Mouse (Mus musculus) urinary bladder, postnatal 36 days (tissue): ENCODE results near the gene Hnrnpk.
"Not testable (repeated sequence)": the region's sequence is repeated elsewhere in the genome, so short reads cannot be mapped to it uniquely, and the experiment has no call there.

Source experiments
- DNase-seq, 2 experiments: peaks; one replicate each; pipeline ENCODE4 v3.0.0; 2022; ENCODE audit warnings: low spot score in 2 of 2, mixed read lengths in 1 of 2

Hnrnpk gene

DNA sequence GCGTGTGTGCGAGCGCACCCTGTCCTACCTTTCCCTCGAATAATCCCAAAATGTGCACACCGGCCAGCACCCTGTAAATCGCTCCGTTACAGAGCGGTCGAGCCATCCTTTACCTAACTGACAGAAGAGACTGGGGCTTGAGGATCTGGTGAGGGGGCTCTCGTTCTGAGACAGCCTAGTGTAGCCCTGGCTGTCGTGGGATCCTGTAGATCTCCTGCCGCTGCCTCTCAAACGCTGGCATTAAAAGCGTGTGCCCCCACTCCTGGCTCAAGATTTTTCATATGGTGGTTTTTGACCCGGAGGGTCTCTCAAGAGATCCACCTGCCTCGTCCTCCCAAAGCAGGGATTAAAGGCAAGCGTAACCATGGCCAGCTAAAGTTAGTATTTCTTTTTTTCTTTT, at the start of gene Hnrnpk:
Hnrnpk (minus strand) TSS at position 101 of the 400 bp plus-strand sequence.
- not testable (repeated sequence) for DNase-seq

DNA sequence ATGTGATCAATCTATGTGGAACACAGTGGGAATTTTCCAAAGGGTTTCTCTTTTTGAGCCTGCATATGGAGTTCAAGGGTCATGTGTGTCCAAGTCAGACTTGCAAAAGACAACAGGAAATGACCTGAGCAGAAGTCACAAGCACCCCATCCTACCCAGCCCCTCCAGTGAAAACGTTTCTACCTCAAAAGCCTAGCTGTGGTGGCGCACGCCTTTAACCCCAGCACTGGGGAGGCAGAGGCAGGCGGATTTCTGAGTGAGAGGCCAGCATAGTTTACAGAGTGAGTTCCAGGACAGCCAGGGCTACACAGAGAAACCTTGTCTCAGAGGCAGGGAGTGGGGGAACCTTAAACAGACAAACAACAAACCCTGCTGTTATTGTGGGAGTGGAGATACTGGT, 49.1 kb upstream of the Hnrnpk start:
- no peak for DNase-seq

DNA sequence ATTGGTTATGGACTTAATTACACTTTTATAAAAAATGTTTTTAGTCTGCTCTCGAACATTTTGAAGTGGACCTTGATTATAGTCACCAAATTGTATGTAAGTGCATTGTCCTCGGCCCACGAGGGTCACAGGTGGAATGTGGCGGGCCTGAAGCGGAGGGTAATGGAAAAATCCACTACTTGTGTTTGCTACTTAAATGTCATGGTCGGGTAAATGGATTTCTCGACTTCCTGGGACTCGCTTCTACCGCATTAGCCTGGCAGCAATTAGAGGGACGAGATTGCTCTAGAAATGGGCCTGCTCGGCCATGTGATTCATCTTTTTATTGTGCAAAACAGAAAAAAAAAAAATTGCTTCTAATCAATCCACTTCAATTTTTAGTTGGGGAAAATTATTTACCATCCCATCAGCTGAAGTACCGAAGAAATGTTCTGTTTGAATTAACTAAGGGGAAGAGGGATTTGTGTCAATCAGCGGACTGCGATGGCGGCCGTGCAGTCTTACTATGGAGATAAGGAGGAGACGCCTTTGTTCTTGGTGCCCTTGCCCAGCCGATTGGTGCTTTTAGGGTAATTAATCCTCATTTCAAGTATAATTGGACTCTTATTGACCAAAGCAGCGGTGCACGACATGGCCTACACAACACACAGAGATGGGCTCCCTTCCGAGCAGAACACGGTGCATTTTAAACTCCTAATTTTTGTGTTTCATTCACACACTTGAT, 47.5 kb upstream of the Hnrnpk start:
- DNase-seq, result no peak

DNA sequence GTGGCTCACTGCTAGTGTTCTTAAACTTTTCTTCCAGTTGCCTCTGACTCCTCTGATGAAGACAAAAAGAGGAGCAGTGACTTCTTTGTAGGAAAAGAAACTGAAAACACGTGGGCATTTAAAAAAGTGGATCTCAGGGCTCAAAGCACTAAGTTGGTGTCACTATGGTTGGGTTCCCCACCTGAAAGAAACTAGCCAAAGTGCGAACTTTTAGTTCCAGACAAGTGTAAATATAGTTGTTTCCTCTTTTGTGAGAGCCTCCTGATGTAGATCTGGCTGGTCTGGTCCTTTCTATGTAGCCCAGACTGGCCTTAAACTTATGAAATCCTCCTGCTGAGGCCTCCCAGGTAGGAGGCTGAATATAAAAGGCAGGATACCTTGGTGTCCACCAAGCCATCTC, 43.4 kb upstream of the Hnrnpk start:
- no peak for DNase-seq

DNA sequence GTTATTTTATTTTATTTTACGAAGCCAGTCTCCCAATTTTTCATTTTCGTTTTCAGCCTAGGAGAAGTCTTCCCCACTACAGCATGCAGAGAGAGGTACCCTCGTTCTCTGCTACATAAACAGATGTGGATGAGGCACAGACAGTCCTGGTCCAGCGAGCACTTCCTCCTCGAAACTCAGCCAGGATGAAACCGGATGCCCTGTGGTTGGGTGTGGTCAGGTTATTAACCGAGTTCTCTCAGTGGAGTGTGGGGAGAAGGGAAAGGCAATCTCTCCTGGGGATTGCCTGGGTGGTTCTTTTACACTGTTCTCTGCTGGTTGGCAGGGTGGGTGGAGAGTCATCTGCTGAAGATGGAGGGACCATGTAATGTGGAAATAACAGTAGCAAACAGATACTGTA, 40.6 kb upstream of the Hnrnpk start:
- peak in 1 of 2 experiments; percentile 5 for DNase-seq

DNA sequence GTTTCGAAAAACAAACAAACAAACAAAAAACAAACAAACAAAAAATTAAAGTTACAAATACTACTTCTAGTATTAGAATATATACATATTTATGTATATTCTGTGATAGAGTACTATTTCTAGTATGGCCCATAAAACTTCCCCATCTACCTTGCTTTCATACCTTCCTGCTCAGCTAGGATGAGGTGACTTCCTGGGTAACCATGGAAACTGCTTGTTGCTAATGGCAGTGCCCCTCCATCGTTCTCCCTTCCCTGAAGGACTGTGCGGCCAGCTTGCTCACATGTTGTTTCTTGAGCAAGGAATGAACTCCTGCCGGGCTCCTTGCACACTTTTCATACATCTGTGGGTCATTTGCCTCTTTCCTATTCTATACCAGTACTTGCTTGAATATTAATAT, 40.2 kb upstream of the Hnrnpk start:
- no peak for DNase-seq

DNA sequence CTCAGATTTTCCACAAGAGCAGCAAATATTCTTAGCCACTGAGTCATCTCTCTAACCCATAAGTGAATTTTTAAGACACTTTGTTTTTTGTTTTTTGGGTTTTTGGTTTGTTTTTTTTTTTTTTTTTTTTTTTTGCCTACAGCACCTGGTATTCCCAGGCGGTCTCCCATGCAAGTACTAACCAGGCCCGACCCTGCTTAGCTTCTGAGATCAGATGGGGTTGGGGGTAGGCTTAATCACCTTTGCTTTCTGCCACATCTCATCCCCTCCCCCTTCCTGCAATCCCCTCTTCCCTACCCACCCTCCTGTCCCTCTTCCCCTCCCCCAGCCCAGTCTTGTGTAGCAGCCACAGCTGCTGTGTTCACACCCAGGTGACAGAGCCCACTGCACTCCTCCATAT, 36.6 kb upstream of the Hnrnpk start:
- DNase-seq, result no peak

DNA sequence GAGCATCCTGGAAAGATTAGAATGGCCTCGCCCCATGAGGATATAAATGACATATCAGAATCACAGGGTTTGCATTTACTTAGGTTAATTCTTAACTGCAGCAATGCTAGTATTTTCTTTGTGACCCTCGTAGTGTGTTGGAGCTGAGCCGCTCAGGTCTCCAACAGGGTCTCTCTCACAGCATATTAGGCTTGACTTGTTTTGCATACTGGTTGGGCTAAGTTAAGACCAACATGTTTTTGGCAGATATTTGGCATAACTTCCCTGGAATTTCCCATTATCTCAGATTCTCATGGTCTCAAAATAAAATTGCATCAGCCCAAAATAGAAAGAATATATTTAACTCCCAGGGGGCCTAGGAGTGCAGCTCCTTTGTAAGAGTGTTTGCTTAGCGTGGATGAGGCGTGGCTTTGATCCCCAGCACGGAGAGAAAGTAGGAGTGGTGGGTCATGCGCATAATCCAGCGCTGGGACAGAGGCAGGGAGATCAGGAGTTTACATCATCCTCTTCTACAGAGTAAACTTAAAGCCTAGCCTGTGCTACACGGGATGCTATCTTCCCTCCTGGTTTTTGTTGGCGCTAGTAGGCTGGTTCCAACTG, 20.0 kb upstream of the Hnrnpk start:
- DNase-seq, result no peak

DNA sequence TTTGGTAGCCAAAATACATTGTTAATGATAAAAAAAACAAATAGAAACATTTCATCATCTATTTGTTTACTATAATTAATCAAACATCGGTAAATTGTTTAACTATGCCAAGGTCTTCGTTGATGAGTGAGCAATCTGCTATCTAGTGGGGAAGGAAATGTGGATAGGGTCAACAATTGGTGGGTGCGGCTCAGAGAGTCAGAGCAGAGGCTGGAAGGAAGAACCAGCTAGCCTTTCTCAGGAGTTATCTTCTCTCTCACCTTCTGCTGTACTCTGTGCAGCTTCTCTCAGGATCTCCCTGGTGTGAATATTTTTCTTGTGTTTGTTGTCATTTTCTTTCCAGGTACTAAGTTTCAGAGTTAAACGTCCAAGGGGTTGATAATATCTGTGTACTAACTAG, 19.1 kb upstream of the Hnrnpk start:
- no peak for DNase-seq

DNA sequence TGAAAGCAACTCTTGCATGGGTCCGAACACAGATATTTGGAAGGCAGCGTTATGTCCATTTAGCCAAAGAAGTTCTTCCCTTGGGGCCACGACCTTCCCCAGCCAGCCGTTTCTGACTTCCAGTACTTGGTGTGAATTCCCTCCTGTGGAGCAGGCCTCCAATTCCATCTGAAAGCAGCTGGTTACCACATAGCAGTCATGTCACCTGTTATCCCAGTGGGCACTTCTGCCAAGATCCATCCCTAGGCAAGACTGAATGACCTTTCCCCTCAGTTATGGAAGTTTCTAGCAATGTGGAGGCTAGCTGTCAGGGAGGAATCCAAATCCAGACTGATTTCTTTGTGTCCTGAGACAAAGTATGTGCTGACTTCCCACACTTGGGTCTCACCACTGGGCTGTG, 17.9 kb upstream of the Hnrnpk start:
- DNase-seq, result no peak

DNA sequence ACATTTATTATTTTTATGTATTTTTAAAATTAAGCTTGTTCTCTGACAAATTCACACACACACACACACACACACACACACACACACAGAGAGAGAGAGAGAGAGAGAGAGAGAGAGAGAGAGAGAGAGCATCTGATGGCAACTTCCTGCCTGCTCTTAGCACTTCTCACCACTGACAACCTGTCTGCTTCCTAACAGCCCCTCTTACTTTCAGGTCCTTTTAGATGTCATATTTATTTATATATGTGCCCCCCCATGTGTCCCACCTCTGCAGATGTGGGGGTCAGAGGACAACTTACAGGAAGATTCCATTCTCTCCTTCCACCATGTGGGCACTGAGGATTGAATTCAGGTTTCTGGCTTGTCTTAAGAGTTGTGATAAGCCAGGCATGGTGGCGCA, 16.1 kb upstream of the Hnrnpk start:
- no peak for DNase-seq

DNA sequence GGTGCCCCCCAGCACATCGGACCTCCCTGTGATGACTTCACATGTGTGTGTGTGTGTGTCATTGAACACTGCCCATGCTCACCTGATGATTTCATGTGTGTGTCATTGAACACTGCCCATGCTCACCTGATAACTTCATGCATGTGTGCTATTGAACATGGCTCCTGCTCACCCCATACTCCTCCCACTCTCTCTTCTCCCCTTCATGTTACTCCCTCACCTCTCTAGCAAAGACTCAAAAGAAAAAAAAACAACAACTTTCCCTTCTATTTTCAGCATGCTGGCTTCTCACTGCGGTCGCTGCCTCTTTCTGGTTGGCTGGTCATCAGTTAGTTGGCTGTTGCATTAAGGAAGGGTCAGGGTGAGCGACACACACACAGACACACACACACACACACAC, 15.5 kb upstream of the Hnrnpk start:
- no peak for DNase-seq

DNA sequence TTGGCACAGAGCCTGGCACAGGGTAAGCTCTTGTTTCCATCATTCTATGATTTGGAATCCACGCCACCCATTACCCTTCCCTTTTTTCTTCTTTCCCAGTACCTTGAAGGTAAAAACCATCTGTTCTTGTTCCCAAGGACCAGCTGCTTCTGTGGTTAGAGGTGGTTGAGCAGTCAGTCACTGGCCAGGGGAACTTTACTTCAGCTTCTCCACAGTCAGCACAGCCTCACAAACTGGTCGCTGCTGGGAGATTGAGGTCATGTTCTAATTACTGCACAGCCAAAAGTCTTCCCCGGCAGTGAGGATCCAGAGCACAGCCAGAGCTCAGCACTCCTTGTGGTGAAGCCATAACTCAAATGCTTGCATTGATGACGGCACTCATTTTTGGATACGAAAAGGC, 12.7 kb upstream of the Hnrnpk start:
- no peak for DNase-seq

DNA sequence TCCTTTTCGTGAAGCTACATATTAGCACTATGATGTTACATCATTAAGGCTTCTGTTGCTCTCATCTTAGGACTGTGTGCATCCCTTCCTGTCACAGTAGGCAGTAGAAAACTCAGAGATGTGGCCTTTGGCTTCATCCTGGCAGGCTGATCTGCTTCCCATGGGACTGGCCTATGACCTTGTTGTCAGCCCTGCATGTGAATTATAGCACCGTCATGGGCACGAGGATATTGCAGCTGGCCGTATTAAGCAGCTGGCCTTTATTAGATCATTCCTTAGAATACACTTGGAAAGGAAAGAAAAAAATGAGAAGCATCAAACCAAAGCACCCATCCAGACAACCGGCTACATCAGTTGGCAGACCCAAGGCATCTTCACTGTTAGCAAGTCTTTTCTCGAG, 12.2 kb upstream of the Hnrnpk start:
- DNase-seq, result no peak

DNA sequence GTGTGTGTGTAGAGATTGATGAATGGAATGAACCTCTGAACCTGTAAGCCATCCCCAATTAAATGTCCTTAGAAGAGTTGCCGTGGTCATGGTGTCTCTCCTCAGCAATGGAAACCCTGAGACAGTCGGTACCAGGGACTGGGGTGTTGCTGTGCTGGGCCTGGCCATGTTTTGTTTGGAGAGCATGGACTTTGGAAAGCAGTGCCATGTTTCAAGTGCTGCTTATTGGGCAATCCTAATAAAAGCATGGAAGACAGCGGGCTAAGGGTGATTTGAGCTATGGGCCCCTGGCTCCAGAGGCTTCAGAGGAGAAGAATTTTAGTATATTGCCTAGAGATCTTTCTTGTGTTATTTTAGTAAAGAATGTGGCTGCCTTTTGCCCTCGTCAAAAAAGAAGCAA, 7.9 kb upstream of the Hnrnpk start:
- DNase-seq, result no peak

DNA sequence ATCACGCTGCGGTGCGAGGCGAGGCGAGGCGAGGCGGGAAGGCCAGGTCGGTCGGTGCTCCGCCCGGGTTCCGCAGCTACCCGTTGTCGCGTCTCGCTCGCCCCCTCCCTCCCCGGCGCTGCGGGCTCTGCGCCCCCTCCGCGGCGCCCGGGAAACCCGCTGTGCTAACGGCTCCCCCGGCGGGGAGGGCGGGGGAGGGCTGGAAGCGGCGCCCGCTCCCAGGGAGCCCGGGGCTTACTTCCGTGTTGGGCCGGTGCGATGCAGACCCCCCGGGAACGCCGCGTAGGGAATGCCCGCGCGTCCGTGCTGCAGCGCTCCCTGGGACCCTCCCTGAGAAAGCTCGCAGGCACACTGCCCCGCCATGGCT, 416 bp downstream of the Hnrnpk start:
- no peak for DNase-seq

DNA sequence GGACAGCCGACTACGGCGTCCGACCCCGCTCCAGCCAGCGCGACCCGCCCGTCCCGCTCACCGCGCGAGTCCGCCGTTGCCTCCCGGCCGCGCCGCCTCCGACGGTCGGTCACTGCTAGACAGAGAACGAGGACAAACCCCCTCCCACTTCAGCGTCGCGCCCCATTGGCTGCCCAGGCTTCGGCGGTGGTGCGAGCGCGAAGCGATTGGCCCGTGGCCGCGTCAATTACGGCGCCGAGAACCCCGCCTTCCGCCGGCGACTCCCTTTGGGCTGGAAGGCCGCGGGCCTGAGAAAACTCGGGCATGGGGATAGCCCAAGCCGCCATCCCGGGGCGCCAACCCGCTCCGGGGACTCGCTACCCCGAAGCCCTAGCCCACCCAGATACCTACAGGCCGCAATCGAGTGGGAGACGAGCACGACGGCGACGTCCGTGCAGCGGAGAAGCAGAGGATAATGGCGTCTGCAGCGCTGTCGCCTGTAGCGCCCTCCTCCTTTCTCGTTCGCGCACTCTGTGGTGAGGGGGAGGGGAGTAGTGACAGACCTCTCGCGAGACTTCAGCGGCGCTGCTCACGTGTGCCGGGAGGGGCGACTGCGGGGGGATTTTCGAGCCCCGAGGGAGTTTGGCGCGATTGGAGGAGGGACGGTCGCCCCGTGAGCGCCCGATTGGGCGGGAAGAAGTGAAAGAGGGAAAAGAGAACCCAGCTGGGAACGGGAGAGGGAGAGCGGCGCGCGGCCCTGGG, 970 bp downstream of the Hnrnpk start, which contains the start of gene Rmi1:
Rmi1 (plus strand) TSS at position 246 of the 741 bp plus-strand sequence.
- peak; percentile 97 for DNase-seq

DNA sequence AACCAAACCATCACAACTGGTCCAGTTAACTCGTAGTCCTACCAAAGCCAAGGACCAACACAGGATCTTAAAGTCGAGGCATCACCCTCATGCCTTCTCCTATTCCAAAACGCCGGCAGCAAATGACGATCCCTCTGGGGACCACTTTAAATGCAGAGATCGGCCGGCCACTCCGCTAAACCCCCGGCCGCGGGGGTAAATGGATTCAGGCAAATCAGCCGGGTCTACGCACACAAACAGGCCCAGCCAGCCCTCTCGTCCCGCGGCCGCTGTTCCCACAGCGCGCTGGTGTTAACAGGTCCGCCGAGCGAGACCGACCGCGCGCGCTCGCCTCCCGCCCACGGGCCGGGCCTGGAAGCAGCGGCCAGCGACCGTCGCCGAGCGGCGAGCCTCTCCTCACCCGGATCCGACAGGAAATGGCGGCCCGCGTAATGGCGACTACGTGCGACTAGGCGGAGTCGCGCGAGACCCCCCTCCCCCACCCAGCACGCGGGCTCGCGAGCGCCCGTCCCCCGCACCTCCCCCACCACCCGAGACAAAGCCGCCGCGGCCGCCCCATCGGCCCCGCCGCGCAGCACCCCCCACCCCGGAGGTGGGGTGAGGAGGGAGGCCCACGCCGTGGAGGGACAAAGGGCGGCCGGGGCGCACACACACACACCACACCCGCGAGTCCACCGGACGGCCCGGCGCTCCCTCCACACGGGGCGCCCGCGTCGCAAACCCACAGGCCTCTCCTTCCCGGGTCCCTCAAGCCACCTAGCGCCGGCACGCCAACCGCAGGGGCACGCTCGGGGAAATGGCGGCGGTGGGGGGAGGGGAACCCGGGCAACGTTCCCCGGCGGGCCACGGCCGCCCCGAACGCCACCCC, 1.8 kb downstream of the Hnrnpk start:
- peak; percentile 58 to 66 for DNase-seq

DNA sequence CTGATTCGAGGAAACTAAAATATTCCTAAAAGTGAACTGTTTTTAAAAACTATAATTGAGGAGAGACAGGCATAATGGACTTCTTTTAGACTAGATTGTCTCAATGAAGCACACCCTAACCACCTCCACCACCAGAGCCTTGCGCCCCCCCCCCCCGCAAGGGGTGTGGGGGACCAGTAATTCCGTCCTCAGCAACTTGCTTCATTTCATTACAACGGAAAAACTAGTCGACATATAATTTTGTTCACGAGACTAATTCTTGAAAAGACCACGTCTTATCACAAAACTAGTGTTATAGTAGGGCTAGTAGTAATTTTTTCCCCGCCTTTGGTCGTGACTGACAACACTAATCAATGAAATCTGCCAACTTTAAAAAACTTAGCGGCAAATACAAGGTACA, 2.6 kb downstream of the Hnrnpk start:
- no peak for DNase-seq

DNA sequence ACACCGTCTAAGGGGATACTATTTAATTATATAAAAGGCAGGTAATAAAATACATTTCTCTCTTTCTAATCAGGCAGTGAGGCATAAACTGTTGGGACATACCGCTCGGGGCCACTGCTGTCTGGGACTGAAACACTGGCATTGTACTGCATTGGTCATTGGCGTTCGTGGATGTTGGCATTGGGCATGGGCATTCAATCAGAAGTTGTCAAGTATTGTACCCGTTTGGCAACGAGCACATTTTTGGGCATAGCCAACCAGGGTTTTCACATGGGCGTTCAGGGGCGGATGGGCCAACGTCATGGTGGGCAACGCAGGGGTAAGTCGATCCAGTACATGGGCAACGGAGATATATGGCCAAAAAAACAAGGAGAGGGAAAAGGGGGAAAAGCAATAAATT, 5.5 kb downstream of the Hnrnpk start:
- no peak for DNase-seq

DNA sequence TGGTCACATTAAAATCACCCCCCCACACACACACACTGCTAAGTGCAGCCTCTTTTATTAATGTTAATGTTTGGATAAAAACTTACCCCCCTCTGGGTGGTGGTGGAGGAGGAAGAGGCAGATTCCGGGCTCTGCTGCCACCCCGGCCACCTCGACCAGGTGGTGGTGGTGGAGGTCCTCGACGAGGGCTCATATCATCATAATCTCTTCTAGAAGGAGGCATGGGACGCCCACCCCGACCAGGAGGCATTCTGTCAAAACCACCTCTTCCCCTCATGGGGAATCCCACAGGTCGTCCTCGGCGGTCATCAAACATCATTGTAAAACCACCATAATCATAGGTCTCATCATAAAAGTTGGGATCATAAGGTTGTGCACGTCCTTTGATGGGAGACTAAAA, 8.8 kb downstream of the Hnrnpk start:
- DNase-seq, result not testable (repeated sequence)

DNA sequence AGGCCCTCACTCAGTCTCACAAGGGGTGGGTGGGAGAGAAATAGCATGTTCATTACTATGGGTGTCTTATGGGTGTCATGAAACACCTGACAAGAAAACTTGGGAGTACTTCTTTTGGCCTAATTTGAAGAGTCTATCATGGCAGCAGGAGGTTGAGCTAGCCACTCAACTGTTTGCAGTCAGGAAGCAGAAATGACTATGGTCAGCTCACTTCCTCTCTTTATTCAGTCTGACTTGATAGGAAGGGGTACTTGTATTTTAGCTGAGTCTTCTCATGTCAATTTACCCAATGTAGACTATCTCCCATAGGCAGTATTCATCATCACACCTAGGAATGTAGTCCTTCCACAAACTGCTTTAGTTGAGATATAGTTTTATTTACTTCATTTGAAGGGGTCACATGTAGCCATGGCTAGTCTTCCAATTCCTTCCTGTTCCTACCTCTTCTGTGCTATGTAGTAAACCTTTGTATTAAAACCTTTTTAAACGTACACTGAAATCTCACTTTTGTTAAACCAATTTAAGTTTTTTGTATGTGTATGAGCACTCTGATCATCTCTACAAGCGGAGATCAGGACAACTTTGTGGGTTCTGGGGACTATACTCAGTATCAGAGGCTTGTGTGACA, 13.7 kb downstream of the Hnrnpk start:
- no peak for DNase-seq
